9 mouse cellular contexts compared by ENCODE assay signal in the genomic region with DNA sequence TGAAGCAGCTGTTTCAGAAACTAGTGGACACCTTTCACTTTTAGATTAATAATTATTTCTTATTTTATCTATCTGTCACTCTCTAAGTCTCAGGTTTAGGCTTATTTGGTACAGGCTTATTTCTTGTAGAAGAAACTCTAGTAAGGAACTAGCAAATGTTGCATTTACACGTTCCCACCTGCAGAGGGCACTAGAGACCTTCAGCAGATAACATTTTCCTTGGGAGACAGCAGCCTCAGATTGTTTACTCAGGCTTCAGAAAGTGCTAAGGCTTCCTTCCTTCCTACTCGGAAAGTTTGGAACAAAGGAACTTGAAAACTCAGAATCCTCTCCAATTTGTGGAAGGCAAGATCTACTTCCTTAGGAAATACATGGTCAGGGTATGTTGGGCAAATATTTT. TPM values are rescaled to one million over a fixed set of nuclear protein-coding genes. Genes with fewer than 3 reads are reported as not detected.
DNase-seq lines count a peak whose midpoint lies in the region; ATAC-seq and TF ChIP-seq lines count a peak whose summit lies in the region.
"Had no signal": no experiment of that assay in that cellular context is flagged by ENCODE, and none has a peak within 500 bp of the region (broad histone marks: within the 10 kb centered on the region; RNA-seq: fewer than 3 reads in every experiment).

No protein-coding gene starts in this region.

- peak overlapping the region; percentile 43 for H3K4me3 ChIP-seq in gastrocnemius, adult 2 months
- H3K4me3 ChIP-seq in heart, embryonic 13.5 days = no peak overlapping the region

- no peaks in the 10 kb centered on the region for H3K27me3 ChIP-seq in heart, embryonic 13.5 days (replicated peaks)

- intact Hi-C loops in gastrocnemius, adult 2 months (cut with DNase I) = loop anchor here (1.0 kb wide), 1 partner anchor 40 kb away; no protein-coding TSS in a partner anchor
- intact Hi-C loops in gastrocnemius, postnatal 14 days (cut with DNase I; ENCODE audit: low total_unique reads) = loop anchor here (5.0 kb wide), 1 partner anchor 38 kb away; no protein-coding TSS in a partner anchor

- peaks cover 92% of the 10 kb centered on the region for H3K36me3 ChIP-seq in heart, embryonic 13.5 days
- H3K36me3 ChIP-seq: G1E had no signal

- peak overlapping the region; percentile 52; the same call in 1 of the 2 replicates for H3K27ac ChIP-seq in gastrocnemius, adult 2 months
- 0 out of 2 replicates have a peak overlapping the region, but pooled peaks have one; percentile 57 for H3K27ac ChIP-seq in heart, embryonic 13.5 days (replicated peaks)

- peak; percentile 90 for TF ChIP-seq CTCF in gastrocnemius, adult 2 months (IDR thresholded peaks at IDR 0.05)

- no peak for DNase-seq in gastrocnemius, adult 2 months
- DNase-seq in gastrocnemius, postnatal 14 days = no peak
- DNase-seq in MN1 (ENCODE audit: low spot score) = peak; percentile 29
- peak; percentile 87 for DNase-seq in cerebellum, postnatal 14 days
- peak; percentile 33 to 65 for DNase-seq in layer of hippocampus, adult 8-10 months (ENCODE audit: low spot score in 2 of 2)
- peak; percentile 63 for DNase-seq in lung, postnatal 25 days (ENCODE audit: low spot score)
- peak; percentile 76 for DNase-seq in testis, postnatal 10 days (ENCODE audit: low spot score)

- peaks cover 37% of the 10 kb centered on the region for H3K4me1 ChIP-seq in heart, embryonic 13.5 days

- no peak overlapping the region for H3K9ac ChIP-seq in heart, embryonic 13.5 days

- WGBS in heart, embryonic 13.5 days = 7% methylated on average over 2 of the region's 2 CpGs

- H3K4me2 ChIP-seq in heart, embryonic 13.5 days = no peak overlapping the region

- no peaks in the 10 kb centered on the region for H3K9me3 ChIP-seq in heart, embryonic 13.5 days

- no peak for ATAC-seq in heart, embryonic 13.5 days (ENCODE audit: extremely low read depth, insufficient number of reproducible peaks, low FRiP score, low TSS enrichment)

RNA-seq across cellular contexts. Expression of gene Ttn, which starts 52.6 kb away (rescaled TPM):
- 1,000 to 10,000 TPM; 6,941 to 7,187 TPM for total RNA-seq in gastrocnemius, adult 2 months (2021)
- total RNA-seq in gastrocnemius, postnatal 14 days (2021) = 1,000 to 10,000 TPM; 4,187 to 4,191 TPM
- polyA plus RNA-seq in heart, embryonic 13.5 days (2015; fragmentation: Nextera tagmentation; extraction: Ambion mirVana) = 426 and 512 TPM in 2 replicates
- total RNA-seq in layer of hippocampus, adult 8-10 months (2022) = 1 to 10 TPM in 2 of 4 experiments, under 1 TPM in 2; 0.61 to 2.8 (median 1.2) TPM
- polyA plus RNA-seq: G1E had no signal

Comparison
In these comparisons a context has a peak if more than half of its experiments do, and no peak if none do; other contexts are left out.
1. DNase-seq: peak in MN1 (single experiment), cerebellum, postnatal 14 days (2 of 2), layer of hippocampus, adult 8-10 months (2 of 2), lung, postnatal 25 days (single experiment) and testis, postnatal 10 days (single experiment); none in gastrocnemius, adult 2 months (single experiment) and gastrocnemius, postnatal 14 days (single experiment).
2. RNA of gene Ttn, which starts 52.6 kb away (total RNA-seq): 6,941 to 7,187 TPM in gastrocnemius, adult 2 months and 4,187 to 4,191 TPM in gastrocnemius, postnatal 14 days; 0.61 to 2.8 TPM in layer of hippocampus, adult 8-10 months; every median in the first group is over 1,000 times any median in the second.